Mouse (Mus musculus): ENCODE data around the gene Olfr1110.
"Not testable (repeated sequence)": the region's sequence is repeated elsewhere in the genome, so short reads cannot be mapped to it uniquely, and the experiment has no call there.

The Olfr1110 gene

GRCm38 (mm10) chr2:87140200-87140599 is at the start of gene Olfr1110:
Gene Olfr1110 (minus strand): TSS chr2:87140300.
- DNase-seq (ENCODE audit: low read depth, low spot score) = no peak

- no peak for DNase-seq (ENCODE audit: low read depth, low spot score)
Observed at GRCm38 (mm10) chr2:87187498-87187897, 47.4 kb upstream of the Olfr1110 start, which contains the start of gene Olfr1112. Gene Olfr1112 (plus strand): TSS chr2:87187798.

- DNase-seq (ENCODE audit: low read depth, low spot score) = not testable (repeated sequence)
Observed at GRCm38 (mm10) chr2:87167731-87168130, 27.6 kb upstream of the Olfr1110 start.

GRCm38 (mm10) chr2:87152524-87152923 is 12.4 kb upstream of the Olfr1110 start, which contains the start of gene Olfr1111:
Gene Olfr1111 (minus strand): TSS chr2:87152624.
- no peak for DNase-seq (ENCODE audit: low read depth, low spot score)

- DNase-seq (ENCODE audit: low read depth, low spot score) = no peak
Observed at GRCm38 (mm10) chr2:87114467-87114866, 25.6 kb downstream of the Olfr1110 start, which contains the start of gene Olfr259. Gene Olfr259 (minus strand): TSS chr2:87114567.

GRCm38 (mm10) chr2:87095908-87096307 is 44.2 kb downstream of the Olfr1110 start, which contains the start of gene Olfr1109:
Gene Olfr1109 (minus strand): TSS chr2:87096008.
- DNase-seq (ENCODE audit: low read depth, low spot score) = no peak
